Mouse (Mus musculus) embryo, embryonic 11.5 days (tissue): ENCODE data around the gene Inpp4a.

Source experiments
- DNase-seq: peaks from one replicate; pipeline ENCODE4 v3.0.0-alpha.2; 2012; ENCODE audit warnings: low read depth, low spot score

Gene Inpp4a

GRCm38 (mm10) chr1:37322690-37323089, 23.0 kb downstream of the Inpp4a start:
- DNase-seq: no peak

- no peak for DNase-seq
Observed at GRCm38 (mm10) chr1:37323208-37323607, 23.5 kb downstream of the Inpp4a start.

- DNase-seq: no peak
Observed at GRCm38 (mm10) chr1:37324569-37324968, 24.9 kb downstream of the Inpp4a start.

GRCm38 (mm10) chr1:37327311-37327710, 27.6 kb downstream of the Inpp4a start:
- DNase-seq: no peak

- no peak for DNase-seq
Observed at GRCm38 (mm10) chr1:37329132-37329531, 29.5 kb downstream of the Inpp4a start.

- DNase-seq: no peak
Observed at GRCm38 (mm10) chr1:37329831-37330230, 30.2 kb downstream of the Inpp4a start.

- no peak for DNase-seq
Observed at GRCm38 (mm10) chr1:37332756-37333155, 33.1 kb downstream of the Inpp4a start.

- DNase-seq: no peak
Observed at GRCm38 (mm10) chr1:37333741-37334440, 34.2 kb downstream of the Inpp4a start.

GRCm38 (mm10) chr1:37336022-37336421, 36.4 kb downstream of the Inpp4a start:
- no peak for DNase-seq

- DNase-seq: no peak
Observed at GRCm38 (mm10) chr1:37336794-37337193, 37.1 kb downstream of the Inpp4a start.

GRCm38 (mm10) chr1:37337273-37337672, 37.6 kb downstream of the Inpp4a start:
- DNase-seq: no peak

- DNase-seq: no peak
Observed at GRCm38 (mm10) chr1:37339144-37339543, 39.5 kb downstream of the Inpp4a start.

GRCm38 (mm10) chr1:37341347-37341746, 41.7 kb downstream of the Inpp4a start:
- no peak for DNase-seq

GRCm38 (mm10) chr1:37341914-37342313, 42.2 kb downstream of the Inpp4a start:
- DNase-seq: no peak

GRCm38 (mm10) chr1:37342524-37342923, 42.9 kb downstream of the Inpp4a start:
- DNase-seq: no peak

GRCm38 (mm10) chr1:37343265-37343664, 43.6 kb downstream of the Inpp4a start:
- DNase-seq: no peak

GRCm38 (mm10) chr1:37344223-37344916, 44.7 kb downstream of the Inpp4a start:
- no peak for DNase-seq

GRCm38 (mm10) chr1:37347361-37348080, 47.9 kb downstream of the Inpp4a start:
- no peak for DNase-seq

GRCm38 (mm10) chr1:37350886-37351651, 51.4 kb downstream of the Inpp4a start:
- DNase-seq: no peak

- DNase-seq: no peak
Observed at GRCm38 (mm10) chr1:37351961-37352360, 52.3 kb downstream of the Inpp4a start.

GRCm38 (mm10) chr1:37353456-37353855, 53.8 kb downstream of the Inpp4a start:
- DNase-seq: no peak

GRCm38 (mm10) chr1:37355492-37355891, 55.8 kb downstream of the Inpp4a start:
- DNase-seq: no peak
